Mouse (Mus musculus): Measurements from ENCODE around the gene Smr3a. TPM values are rescaled to one million over a fixed set of nuclear protein-coding genes. Genes with fewer than 3 reads are reported as not detected.

Gene Smr3a
- polyA plus RNA-seq (2017; shearing (Covaris generic)): over 10,000 TPM in 1 of 2 experiments, under 1 TPM in 1; 0.92 to 10,886 TPM

GRCm38 (mm10) chr5:88002249-88002648, at the start of gene Smr3a:
TSS of gene Smr3a (plus strand) at chr5:88002549.

GRCm38 (mm10) chr5:87969201-87969600, 33.1 kb upstream of the Smr3a start, which contains the start of the genes 2310003L06Rik and Gm28434:
TSS of gene 2310003L06Rik (plus strand) at chr5:87969459.
TSS of gene Gm28434 (plus strand) at chr5:87969517.

GRCm38 (mm10) chr5:87979139-87979538, 23.2 kb upstream of the Smr3a start, which contains the start of gene Cabs1:
TSS of gene Cabs1 (plus strand) at chr5:87979439.

Other genes with a start within 250 kb of the Smr3a start
- not detected for gene Csn1s2a, start 228.0 kb upstream of the Smr3a start, polyA plus RNA-seq (2017; shearing (Covaris generic))
- under 1 TPM; 0.75 to 0.91 TPM for gene Csn1s2b, start 194.5 kb upstream of the Smr3a start, polyA plus RNA-seq (2017; shearing (Covaris generic))
- gene Prr27, start 176.9 kb upstream of the Smr3a start, polyA plus RNA-seq (2017; shearing (Covaris generic)): under 1 TPM in 1 of 2 experiments, not detected in 1; 0.50 TPM
- gene Odam, start 117.5 kb upstream of the Smr3a start, polyA plus RNA-seq (2017; shearing (Covaris generic)): not detected
- gene Csn3, start 77.0 kb upstream of the Smr3a start, polyA plus RNA-seq (2017; shearing (Covaris generic)): under 1 TPM; 0.26 to 0.93 TPM
- gene 2310003L06Rik, start 33.1 kb upstream of the Smr3a start, polyA plus RNA-seq (2017; shearing (Covaris generic)): under 1 TPM; 0.14 to 0.23 TPM
- gene Gm28434, start 33.0 kb upstream of the Smr3a start, polyA plus RNA-seq (2017; shearing (Covaris generic)): under 1 TPM in 1 of 2 experiments, not detected in 1; 0.86 TPM
- gene Cabs1, start 23.1 kb upstream of the Smr3a start, polyA plus RNA-seq (2017; shearing (Covaris generic)): not detected
- not detected for gene Smr2, start 84.0 kb downstream of the Smr3a start, polyA plus RNA-seq (2017; shearing (Covaris generic))
- gene Gm11116, start 109.0 kb downstream of the Smr3a start, polyA plus RNA-seq (2017; shearing (Covaris generic)): not detected
- gene Gm11115, start 151.6 kb downstream of the Smr3a start, polyA plus RNA-seq (2017; shearing (Covaris generic)): not detected

All from inflammation-experienced regulatory T-cells (primary cell).